Mouse (Mus musculus) urinary bladder, postnatal 36 days (tissue): ENCODE results near the gene Gm17067.
"Not testable (repeated sequence)": the region's sequence is repeated elsewhere in the genome, so short reads cannot be mapped to it uniquely, and the experiment has no call there.

Experiments
- DNase-seq, 2 experiments: peaks; one replicate each; pipeline ENCODE4 v3.0.0; 2022; ENCODE audit warnings: low spot score in 2 of 2, mixed read lengths in 1 of 2

Gene Gm17067

DNA sequence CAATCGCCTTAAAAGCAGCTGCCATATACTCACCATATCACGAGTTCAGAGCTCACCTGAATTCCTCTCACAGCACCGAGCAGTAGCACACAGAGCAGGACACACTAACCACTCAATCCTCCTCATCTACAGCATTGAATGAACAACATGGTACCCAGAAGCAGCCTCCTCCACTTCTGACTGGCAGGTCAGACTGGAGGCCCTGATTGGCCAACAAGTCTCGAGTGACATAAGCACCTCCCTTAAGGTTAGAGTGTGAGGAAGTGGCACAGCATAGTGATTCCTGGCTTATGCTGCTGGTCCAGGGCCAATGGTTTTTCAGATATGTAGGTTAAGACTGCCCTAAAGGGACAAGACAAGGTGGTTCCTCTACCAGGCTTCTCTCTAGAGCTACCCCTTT lies at the start of gene Gm17067:
Gene Gm17067 (minus strand): TSS at position 101 of the 400 bp plus-strand sequence.
- DNase-seq = not testable (repeated sequence)

DNA sequence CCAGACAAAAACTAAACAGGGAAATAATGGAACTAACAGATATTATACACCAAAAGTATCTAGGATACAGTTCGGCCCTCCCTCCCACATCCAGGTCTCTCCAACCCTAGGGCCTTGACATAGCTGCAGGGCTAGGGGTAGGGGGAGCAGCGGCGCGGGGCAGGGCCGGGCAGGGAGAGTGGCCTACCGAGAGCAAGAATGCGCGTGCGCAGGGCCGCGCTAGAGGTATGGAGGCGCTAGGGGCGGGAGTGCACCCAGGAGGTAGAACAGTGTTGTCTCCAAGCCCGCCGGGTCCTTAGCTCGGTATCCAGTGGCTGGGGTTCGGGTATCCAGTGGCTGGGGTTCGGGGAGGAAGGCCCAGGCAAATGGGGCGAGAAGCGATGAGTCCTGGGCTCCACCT lies 23.0 kb upstream of the Gm17067 start:
- no peak for DNase-seq

DNA sequence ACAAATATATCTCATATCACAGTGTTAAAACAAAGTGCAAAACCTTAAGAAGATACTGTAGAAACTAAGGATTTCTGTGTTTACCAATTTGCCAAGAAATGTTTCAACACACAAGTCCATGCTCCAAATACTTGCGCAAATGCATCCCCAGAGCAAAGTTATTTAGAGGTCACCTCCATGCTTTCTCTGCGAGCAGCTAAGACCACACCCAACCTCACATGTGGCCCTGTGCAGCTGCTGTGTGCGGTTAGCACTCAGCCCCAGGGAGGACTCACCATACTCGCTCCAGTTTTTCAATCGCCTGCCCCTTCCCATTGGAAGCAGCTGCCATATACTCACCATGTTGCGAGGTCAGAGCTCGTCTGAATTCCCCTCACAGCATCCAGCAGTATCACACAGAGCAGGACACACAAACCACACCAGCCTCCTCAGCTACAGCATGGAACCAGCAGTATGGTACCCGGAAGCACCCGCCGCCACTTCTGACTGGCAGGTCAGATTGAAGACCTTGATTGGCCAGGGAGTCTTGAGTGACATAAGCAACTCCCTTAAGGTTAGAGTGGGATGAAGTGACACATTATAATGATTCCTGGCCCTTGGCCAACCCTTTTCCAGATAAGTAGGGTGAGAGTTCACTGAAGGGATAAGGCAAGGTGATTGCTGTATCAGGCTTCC lies 11.9 kb upstream of the Gm17067 start:
- no peak for DNase-seq

DNA sequence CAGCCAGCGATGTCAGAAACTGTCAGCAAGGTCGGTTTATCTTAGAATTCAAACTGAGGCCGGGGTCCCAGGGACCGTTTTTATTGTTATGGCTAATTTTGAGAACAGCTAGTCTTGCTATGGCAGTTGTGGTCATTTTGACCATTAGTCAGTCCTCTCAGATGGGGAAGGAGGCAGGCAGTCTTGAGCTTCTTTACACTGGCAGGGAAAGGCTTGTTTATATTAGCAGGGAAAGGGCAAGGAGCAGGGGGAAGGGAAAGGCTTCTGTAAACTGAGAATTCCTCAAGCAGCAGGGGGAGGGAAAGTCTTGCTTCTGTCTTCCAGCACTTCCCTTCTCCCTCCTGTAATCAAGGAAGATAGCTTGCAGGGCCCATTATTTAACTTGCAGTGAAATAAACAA lies 33.6 kb downstream of the Gm17067 start:
- DNase-seq = peak in 1 of 2 experiments; percentile 3

DNA sequence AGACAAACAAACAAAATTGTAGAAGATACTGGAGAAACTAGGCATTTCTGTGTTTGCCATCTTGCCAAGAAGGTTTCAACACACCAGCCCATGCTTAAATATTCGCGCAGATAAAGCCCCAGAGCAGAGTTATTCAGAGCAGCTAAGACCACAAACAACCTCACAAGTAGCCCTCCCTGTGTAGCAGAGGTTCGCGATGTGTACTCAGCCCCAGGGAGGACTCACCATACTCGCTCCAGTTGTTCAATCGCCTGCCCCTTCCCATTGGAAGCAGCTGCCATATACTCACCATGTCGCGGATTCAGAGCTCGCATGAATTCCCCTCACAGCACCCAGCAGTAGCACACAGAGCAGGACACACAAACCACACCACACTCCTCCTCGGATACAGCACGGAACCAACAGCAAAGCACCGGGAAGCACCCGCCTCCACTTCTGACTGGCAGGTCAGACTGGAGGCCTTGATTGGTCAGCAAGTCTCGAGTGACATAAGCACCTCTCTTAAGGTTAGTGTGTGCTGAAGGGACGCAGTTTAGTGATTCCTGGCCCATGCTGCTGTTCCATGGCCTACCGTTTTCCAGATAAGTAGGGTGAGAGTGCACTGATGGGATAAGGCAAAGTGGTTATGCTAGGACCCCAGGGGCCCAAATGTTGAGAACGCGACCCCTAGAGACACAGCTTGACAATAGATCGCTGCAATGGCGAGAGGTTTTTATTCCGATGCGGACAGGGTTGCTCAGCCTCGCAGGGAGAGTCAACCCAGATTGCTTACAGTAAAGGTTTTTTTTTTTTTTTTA lies 34.3 kb downstream of the Gm17067 start, which contains the start of gene Zfp975:
Gene Zfp975 (minus strand): TSS at position 381 of the 797 bp plus-strand sequence.
- peak; percentile 80 to 86 for DNase-seq

DNA sequence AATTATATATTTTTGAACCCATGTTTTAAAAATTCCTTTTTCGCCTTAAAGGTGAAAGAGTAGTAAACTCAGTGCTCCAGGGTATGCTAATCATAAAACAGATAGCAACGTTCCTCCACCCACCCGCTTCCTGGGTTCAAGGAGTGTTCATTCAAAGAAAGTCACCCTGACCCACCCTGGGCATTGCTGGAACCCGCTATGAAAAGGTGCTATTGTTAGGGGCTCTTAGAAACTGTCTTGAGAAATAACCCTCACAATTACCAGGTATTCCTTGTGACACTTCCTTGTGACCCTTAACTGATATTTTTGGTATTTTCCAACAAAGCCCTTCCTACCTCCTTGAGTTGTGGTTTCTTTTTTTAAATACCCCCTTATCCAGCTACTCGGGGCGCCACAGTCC lies 46.7 kb downstream of the Gm17067 start:
- not testable (repeated sequence) for DNase-seq

DNA sequence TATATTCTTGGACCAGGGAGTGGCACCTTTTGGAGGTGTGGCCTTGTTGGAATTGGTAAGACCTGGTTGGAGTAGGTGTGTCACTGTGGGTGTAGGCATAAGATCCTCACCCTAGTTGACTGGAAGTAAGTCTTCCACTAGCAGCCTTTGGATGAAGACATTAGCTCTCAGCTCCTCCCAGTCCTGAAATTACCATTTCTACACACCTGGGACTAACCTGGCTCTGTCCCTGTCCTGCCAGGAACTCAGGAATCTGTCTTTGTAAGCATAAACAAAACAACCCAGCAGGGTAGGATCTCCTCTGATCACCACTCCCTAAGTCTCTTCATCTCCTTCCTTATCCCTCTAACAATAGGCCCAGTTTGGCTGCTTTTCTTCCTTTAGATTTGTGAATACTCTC lies 47.2 kb downstream of the Gm17067 start:
- DNase-seq = not testable (repeated sequence)

DNA sequence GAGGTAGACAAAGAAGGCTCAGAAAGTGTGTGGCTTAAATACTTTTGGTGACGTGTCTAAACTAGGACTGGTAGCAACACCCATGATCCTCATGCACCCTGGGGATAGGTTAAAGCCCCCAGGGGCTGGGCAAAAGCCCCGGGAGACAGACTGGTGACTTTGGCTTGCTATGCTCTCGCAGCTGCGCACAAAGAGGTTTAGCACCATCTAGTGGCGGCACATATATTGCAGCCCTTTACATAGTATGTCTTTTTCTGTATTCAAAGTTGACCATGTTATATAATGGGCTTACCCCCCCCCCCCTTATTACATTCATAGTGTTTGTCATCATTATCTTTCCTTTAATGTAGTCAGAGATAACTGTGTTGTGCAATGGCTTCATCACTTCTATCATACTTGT lies 66.7 kb downstream of the Gm17067 start:
- DNase-seq = not testable (repeated sequence)
